Mouse (Mus musculus): ENCODE data around the gene Ist1.

Gene Ist1

DNA sequence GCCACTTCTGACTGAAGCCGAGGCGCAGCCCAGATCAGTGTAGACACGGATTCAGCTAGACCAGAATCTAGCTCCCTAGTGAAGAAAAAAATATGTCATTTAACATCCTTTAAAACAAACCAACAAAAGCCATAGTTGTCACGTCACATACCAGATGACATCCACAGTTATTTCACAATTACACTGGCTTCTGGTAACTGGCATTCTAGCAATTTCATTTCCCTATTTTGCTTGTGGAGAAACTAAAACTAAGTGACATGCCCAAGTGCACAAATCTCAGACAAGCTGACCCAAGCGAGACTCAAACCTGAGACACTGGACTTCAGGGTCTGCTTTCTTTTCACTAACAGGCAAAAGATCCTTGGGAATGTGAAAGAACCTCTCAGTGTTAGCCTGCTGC is 10.9 kb downstream of the Ist1 start:
- no peak for DNase-seq (ENCODE audit: extremely low spot score, low spot score)

DNA sequence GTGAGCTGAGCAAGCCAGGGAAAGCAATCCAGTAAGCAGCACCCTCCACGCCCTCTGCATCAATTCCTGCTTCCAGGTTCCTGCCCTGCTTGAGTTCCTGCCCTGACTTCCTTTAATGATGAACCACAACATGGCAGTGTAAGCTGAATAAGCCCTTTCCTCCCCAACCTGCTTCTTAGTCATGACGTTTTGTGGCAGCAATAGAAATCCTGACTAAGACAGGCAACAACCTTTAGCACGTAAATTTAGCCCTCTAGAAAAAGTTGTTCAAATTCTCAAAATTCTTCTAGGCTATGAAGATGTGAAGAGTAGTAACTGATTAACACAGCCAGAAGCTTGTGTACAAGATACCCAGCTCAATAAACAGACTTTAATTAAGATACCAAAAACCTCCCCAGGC is 11.5 kb downstream of the Ist1 start:
- no peak for DNase-seq (ENCODE audit: extremely low spot score, low spot score)

DNA sequence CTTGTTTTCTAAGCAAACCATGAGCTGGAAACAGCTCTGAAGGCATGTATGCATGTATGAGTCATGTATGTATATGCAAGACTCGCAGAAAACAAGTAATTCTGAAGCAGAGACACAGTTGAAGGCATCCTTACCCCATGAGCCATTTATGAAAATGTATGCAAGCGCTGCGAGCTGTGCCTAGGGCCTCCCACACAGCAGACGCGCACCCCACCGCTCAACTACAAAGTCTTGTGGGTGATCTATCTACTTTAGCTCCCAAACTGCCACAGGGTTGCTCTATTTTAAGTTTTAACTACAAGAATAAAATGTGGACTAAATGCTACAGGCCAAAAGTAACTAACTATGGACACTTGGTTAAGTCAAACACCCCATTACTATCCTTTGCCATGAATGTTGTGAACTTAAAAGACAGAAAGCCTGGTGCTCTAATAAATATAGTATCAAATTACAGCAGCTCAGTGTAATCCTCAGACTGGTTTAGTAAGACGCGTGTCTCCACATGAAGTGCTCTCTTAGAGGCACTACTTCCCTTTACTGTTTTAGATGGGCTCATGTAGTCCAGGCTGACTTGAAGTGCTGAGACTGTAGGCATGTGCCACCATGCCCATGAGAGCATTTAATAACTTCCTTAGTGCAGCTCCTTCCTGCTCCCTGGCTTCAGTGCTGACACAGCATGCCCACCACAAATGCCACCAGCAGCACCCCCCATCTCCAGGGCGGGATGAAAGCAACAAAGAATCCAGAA is 17.0 kb downstream of the Ist1 start:
- no peak for DNase-seq (ENCODE audit: extremely low spot score, low spot score)

DNA sequence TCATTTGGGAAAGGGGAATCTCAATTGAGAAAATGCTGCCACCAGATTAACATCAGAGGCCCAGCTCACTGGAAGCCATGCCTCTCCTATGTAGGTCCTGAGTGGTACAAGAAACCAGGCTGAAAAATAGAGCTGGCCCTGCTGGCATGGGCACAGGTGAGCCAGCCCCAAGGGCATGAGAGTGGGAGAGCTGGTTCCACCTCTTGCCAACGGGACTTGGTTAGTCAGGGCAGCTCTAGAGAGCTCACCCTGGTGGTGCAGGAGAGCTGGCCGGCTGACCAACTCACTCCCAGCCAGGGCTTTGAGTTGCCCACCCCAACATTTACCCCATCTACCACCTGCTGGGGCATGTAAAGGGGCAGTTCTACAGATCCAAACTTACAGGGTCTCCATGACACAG is 19.5 kb downstream of the Ist1 start:
- DNase-seq (ENCODE audit: extremely low spot score, low spot score) = no peak

DNA sequence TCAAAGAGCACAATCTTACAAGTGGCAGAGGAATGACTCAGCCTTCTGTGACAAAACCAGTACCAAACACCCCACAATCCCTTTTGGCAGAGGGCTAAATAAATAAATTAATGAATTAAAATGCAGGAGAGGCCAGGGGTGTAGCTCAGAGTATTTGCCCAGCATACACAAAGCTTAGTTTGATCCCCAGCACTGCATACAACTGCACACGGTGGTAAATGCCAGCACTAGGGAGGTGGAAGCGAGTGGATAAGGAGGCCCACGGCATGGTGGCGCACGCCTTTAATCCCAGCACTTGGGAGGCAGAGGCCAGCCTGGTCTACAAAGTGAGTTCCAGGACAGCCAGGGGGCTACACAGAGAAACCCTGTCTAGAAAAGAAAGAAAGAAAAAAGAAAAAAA is 20.4 kb downstream of the Ist1 start:
- no peak for DNase-seq (ENCODE audit: extremely low spot score, low spot score)

DNA sequence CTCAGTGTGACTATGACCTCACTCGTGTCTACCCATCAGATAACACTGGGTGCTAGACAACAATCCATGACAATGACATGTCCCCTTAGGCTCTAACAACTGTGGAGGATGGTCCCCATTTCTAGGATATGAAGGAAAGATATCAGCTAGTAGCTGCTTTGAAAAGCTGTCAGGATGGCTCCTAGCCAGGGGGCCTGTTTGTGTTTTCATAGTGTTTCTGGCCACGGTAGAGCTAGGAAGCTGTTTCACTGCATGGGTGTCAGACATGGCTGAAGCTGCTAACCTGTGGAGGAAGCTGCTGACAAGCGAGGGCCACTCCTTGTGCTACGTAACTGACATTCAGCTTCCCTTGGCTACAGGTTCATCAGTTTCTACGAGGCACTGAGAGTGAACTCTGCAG is 26.4 kb downstream of the Ist1 start:
- DNase-seq (ENCODE audit: extremely low spot score, low spot score) = no peak

DNA sequence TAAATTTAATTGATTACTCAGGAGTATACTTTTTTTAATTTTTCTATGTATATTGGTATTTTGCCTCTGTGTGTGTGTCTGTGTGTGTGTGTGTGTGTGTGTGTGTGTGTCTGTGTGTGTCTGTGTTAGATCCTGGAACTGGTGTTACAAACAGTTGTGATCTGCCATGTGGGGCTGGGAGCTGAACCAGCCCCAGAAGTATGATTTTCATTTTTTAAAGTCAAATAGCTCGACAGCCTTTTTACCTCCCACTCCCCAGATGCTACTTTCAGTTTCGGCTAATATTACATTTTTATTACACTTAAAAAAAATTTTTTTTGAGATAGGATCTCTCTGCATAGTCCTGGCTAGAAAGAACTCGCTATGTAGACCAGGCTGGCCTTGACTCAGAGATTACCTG is 30.7 kb downstream of the Ist1 start:
- no peak for DNase-seq (ENCODE audit: extremely low spot score, low spot score)

DNA sequence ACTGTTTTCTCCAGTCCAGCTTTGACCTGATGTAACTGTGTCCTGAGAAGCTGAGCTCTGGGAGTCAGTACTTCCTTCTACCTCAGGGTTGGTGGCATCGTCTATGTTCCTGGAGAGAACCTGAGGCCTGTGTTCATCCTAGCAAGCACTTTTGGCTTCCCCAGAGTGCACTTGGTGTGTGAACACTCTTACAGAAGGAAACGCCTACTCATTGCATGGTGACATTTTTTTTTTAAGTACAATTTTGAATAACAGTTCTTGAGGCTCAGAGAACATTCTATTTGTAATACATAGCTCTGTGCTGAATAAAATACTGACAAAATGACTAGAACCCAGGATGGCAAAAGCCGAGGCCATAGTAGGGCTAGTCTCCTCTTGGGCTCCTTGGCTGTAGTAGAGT is 36.2 kb downstream of the Ist1 start:
- DNase-seq (ENCODE audit: extremely low spot score, low spot score) = no peak

DNA sequence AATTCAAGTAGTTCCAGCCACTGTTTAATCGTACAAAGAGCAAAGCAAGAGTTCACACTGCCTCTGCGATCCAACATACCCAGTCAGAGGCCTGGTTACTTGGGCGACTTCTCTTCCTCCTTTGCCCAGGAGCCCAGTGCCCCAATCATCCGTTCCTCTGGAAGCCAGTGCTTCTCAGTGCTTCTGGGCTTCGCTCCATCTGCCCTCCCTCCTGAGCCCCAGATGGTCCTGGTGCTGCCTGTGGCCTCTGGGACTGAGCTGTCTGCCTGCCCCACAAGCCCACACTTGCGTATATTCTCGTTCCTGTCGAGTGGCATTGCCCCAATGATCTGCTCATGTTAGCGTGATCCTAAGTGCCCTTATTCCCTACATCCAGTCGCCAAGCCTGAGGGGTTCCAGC is 42.3 kb downstream of the Ist1 start:
- DNase-seq (ENCODE audit: extremely low spot score, low spot score) = no peak

DNA sequence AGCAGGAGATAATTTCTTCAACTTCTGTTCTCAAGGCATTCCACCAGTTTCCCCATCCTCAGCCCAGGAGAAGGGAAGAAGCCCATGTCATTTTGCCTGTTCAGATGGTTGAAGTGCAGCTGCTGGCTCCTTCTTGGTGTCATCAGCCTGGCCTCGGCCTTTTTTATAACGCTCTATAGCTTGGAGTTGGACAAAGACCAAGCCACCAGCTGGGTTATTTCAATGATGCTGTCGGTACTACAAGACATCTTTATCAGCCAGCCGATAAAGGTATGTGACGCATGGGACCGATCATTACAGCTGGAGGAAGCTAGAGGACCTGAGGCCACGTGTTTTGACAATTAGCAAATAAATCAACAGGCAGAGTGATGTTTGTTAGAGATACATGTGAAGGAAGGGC is 44.6 kb downstream of the Ist1 start:
- DNase-seq (ENCODE audit: extremely low spot score, low spot score) = no peak

DNA sequence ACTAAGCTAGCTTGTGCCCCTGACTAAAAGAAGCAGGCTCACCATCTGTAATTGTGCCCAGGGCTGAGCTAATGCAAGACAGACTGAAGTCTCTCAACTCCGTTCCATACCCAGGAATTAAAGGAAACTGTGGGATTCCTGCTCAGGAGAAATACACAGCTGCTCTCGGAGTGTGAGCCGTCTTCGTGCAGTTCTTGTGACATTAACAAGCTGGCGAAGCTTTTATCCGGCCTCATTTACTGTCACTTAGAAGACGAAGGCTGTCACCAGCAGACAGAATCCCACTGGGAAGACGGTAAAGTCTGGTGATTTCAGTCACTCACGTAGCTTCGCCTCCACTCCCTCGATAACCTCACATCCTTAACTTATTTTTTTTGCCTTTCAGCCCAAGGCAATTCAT is 45.7 kb downstream of the Ist1 start:
- no peak for DNase-seq (ENCODE audit: extremely low spot score, low spot score)

DNA sequence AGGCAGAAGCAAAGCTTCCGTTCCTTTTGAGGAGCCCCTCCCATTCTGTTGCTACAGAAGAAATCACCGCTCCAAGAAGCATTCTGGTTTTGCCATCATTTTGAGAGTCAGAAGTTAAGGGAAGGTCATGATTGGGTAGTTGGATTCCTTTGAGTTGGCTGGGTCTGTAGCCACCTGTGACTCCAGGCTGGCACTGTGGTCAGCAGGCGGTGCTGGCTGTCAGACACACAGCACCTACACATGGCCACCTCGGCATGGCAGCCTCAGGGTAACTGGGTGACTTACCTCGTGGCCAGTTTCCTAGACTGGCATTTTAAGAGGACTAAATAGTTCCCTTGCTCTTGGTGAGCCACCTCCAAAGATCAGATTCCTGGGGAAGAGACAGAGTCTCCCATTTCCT is 51.8 kb downstream of the Ist1 start:
- DNase-seq (ENCODE audit: extremely low spot score, low spot score) = no peak

DNA sequence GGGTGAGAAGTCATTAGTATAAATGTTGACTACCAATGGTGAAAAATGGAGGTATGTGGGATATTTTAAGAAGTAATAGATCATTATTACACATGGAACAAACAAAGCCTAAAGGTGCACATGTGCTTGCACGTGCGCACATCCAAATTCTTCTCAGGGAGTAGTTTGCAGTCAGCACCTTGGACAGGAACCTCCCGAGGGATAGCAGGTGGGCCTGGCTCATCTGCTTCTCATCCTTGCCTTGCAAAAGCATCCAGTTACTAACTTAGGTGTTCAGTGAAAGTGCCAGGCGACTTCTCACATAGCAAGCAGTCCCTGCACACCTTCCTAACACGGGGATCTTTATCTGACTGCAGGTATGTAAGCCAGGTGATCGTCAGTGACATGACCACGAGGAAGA is 52.6 kb downstream of the Ist1 start:
- DNase-seq (ENCODE audit: extremely low spot score, low spot score) = no peak

DNA sequence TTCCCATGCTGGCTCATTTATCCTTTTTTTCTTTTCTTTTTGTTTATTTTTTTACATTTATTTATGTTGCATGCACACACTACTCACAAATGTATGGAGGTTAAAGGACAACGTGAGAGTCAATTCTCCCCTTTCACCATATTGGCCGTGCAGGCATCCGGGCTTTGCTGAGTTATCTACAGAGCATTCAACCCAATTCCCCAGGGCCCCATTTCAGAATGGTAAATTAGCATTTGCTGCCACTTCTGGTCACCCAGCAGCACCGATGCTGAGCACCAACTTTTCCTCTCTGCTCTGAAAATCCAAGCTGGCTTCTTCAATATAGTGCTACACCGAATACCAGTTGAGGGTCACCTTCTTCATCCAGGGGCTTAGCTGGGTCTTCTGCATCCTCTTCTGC is 54.2 kb downstream of the Ist1 start:
- DNase-seq (ENCODE audit: extremely low spot score, low spot score) = no peak

DNA sequence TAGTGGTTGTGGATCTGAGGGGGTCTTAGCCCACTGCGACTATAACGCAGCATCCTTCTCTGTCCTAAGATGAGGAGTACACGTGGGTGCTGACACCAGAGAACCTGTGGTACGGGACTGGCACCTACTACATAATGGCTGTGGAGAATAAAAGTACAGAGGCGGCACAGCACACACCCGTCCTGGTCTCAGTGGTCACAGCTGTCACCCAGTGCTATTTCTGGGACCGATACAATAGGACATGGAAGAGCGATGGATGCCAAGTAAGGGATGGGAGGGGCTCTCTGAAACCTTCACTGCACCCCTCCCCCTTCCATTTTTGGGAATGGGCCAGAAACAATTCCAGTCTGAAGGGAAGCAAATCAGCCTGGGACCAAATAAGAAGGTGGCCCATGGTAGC is 57.9 kb downstream of the Ist1 start:
- no peak for DNase-seq (ENCODE audit: extremely low spot score, low spot score)

DNA sequence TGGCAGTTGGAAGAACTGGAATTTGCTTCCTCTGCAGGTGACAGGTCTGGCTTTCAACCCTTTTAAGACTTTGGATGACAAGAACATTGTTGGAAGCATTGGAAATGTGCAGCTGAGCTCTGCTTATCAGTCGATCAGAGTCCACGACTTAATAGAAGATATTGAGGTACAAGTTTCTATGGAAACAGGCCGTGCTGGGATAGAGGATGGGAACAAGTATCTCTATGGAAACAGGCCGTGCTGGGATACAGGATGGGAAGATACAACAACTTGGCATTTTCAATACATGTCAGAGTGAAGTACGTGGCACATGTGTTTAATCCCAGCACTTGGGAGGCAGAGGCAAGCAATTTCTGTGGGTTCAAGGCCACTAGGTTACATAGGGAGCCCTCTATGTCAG is 60.6 kb downstream of the Ist1 start:
- DNase-seq (ENCODE audit: extremely low spot score, low spot score) = no peak

DNA sequence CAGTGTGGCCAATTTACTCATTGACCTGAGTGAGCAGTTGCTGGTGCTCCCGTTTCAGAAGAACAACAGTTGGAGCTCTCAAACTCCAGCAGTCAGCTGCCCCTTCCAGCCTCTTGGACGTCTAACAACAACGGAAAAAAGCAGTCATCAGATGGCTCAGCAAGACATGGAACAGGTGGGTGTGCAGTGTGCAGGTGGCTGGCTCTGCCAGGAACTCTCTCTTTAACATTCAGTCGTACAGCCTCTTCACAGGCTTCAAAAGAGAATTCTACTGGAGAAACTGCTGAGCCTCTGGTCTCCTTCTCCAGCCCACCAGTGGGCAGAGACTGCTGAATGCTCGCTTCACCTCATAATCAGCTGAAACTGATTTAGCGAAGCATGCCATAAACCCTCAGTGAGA is 64.4 kb downstream of the Ist1 start:
- no peak for DNase-seq (ENCODE audit: extremely low spot score, low spot score)
